Mouse (Mus musculus): ENCODE measurements around the gene Olfr1511. TPM values are rescaled to one million over a fixed set of nuclear protein-coding genes. Genes with fewer than 3 reads are reported as not detected.
"Not testable (repeated sequence)": the region's sequence is repeated elsewhere in the genome, so short reads cannot be mapped to it uniquely, and the experiment has no call there.

Gene Olfr1511
- not detected for total RNA-seq (2021)

DNA sequence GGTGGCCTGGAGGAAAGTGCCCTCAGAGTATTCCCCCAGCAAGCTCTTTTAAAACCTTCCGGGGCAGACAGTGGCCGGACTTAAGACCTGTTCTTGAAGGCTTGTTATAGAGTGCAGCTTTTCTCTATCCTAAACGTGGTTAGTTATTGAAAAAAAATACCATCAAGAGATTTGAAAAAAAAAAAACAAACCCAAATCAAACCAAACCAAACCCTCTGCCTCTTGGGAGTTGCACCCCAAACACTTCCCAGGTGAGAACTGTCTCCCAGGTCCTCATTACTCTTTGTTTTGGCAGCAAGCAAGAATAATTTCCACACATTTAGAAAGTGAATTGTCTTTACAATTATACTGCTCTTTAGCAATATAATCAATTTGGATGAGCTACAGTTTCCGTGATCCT, at the start of gene Olfr1511:
Gene Olfr1511, minus strand, starts transcription at position 101 of the 400 bp plus-strand sequence.
- DNase-seq (ENCODE audit: low spot score in 2 of 2): no peak
- intact Hi-C loops (cut with DNase I): no loop called here

DNA sequence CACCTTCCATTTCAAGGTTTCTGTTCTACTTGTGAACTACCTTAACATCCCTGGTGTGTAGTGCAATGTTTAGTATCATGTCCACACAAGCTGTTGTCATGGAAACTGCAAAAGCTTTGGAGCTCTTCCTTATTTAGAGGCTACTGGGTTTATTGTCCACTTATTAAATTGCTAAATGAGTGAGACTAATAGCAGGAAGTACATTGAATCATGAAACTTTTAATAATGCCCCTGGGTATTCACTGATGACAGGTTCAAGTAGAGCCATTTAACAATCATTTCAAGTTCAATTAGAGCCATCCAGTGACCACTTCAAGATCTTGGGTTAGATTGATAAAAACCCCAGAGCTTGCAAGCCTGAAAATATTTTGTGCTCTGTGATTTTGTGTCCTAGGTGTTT, 45.5 kb upstream of the Olfr1511 start, which contains the start of gene Olfr1509:
Gene Olfr1509, plus strand, starts transcription at position 301 of the 400 bp plus-strand sequence.
- intact Hi-C loops (cut with DNase I): no loop called here
- no peak for DNase-seq (ENCODE audit: low spot score in 2 of 2)

DNA sequence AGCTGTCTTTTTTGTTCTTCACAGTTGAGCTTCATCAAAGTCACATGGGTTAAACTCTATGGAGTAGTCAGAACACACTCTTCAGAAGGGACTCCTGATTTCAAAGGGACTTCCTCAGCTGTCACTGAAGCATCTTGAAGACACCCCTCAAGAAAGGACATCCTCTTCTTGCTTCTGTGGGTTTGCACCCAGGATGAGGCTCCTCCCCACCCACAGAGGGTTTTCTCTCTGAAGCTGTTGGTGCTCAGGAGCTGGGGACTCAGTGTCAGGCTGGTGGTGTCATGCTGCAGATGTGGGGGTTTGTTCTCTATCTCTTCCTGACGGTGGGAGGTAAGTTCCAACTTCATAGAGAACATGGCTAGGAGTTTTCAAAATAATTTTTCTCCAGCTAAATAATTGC, 30.5 kb upstream of the Olfr1511 start:
- intact Hi-C loops (cut with DNase I): no loop called here

GRCm38 (mm10) chr14:52414273-52414672, 17.1 kb upstream of the Olfr1511 start, which contains the start of gene Olfr1510:
Olfr1510 (minus strand) TSS chr14:52414373.
- intact Hi-C loops (cut with DNase I): no loop called here
- DNase-seq (ENCODE audit: low spot score in 2 of 2): no peak

More for the DNA sequence above, 30.5 kb upstream of the Olfr1511 start:
- no peak for DNase-seq (ENCODE audit: low spot score in 2 of 2)

GRCm38 (mm10) chr14:52410142-52410919, 13.2 kb upstream of the Olfr1511 start:
- intact Hi-C loops (cut with DNase I); DNase-seq (ENCODE audit: low spot score in 2 of 2): not testable (repeated sequence)

DNA sequence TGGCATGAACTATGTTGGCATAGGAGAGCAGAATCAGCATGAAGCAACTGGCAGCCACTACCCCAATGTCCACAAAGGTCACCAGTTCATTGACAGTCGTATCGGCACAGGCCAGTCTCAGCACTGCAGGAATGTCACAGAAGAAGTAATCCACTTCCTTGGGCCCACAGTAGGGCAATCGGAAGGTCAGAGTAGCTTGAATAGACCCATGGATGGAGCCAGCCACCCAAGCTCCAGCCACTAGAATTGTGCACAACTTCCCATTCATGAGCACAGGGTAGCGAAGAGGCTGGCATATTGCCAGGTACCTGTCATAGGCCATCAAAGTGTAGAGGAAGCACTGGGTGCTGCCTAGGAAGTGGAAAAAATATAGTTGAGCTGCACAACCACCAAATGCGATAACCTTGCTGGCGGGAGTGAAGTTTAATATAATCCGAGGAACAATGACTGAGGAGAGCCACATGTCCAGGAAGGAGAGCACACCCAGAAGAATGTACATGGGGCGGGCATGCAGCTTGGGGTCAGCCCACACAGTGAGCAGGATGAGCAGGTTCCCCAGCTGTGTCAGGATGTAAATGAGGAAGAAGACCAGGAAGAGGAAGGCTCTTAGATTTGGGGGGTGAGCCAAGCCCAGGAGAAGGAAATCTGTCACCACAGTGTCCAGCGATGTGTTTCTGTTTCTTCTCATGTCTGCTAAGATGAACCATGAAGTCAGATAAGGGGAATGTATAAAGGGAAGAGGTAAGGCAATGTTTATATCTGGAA, 6.9 kb downstream of the Olfr1511 start:
- intact Hi-C loops (cut with DNase I); DNase-seq (ENCODE audit: low spot score in 2 of 2): not testable (repeated sequence)

DNA sequence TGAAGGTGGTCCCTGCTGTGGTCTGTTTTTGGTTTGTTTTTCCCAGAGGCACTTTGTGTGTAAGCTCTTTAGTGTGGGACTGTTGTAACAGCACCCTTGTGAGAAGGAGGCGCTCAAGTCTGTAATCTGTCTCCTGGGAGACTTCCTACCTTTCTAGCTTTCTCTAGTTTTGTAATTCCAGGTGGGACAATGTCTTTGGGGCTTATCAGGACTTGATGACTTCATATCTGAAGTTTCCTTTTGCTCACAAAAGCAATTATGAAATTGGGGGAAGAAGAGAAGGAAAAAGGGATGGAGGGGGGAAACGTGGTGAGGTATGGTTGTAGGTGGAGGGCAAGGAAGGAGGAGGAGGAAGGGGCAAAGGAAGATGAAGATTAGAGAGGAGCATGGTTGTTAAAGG, 18.1 kb downstream of the Olfr1511 start, which contains the start of gene Olfr1512:
Gene Olfr1512, minus strand, starts transcription at position 101 of the 400 bp plus-strand sequence.
- DNase-seq (ENCODE audit: low spot score in 2 of 2): no peak
- intact Hi-C loops (cut with DNase I): no loop called here

- intact Hi-C loops (cut with DNase I): no loop called here
- no peak for DNase-seq (ENCODE audit: low spot score in 2 of 2)
Observed at GRCm38 (mm10) chr14:52368741-52369140, 28.4 kb downstream of the Olfr1511 start.

GRCm38 (mm10) chr14:52356308-52356707, 40.9 kb downstream of the Olfr1511 start, which contains the start of gene Olfr1513:
Olfr1513 (minus strand) TSS chr14:52356408.
- DNase-seq (ENCODE audit: low spot score in 2 of 2): no peak
- intact Hi-C loops (cut with DNase I): loop anchor here (1.0 kb wide), 1 partner anchor 22 kb away; no protein-coding TSS in a partner anchor

Other genes starting within 250 kb of the Olfr1511 start
- gene Supt16, start 200.0 kb downstream of the Olfr1511 start, total RNA-seq (2021): 10 to 100 TPM; 50.8 to 51.3 TPM
- gene Chd8, start 139.6 kb downstream of the Olfr1511 start, total RNA-seq (2021): 100 to 1,000 TPM in 1 of 2 experiments, 10 to 100 TPM in 1; 99.3 to 148 TPM
- gene Tox4, start 118.2 kb downstream of the Olfr1511 start, total RNA-seq (2021): 10 to 100 TPM; 58.6 to 68.3 TPM
- 10 to 100 TPM; 35.9 to 36.2 TPM for gene Rab2b, start 117.8 kb downstream of the Olfr1511 start, total RNA-seq (2021)
- gene Mettl3, start 92.3 kb downstream of the Olfr1511 start, total RNA-seq (2021): 10 to 100 TPM; 26.4 to 49.8 TPM
- 10 to 100 TPM; 29.1 to 32.9 TPM for gene Sall2, start 68.6 kb downstream of the Olfr1511 start, total RNA-seq (2021)
- gene Olfr1513, start 41.0 kb downstream of the Olfr1511 start, total RNA-seq (2021): not detected
- gene Olfr1512, start 18.2 kb downstream of the Olfr1511 start, total RNA-seq (2021): not detected
- gene Olfr1510, start 17.0 kb upstream of the Olfr1511 start, total RNA-seq (2021): not detected
- gene Olfr1509, start 45.6 kb upstream of the Olfr1511 start, total RNA-seq (2021): not detected
- not detected for gene Olfr1508, start 70.1 kb upstream of the Olfr1511 start, total RNA-seq (2021)
- gene Olfr1507, start 98.4 kb upstream of the Olfr1511 start, total RNA-seq (2021): not detected

All from left cerebral cortex, postnatal 36 days (tissue).